Mouse (Mus musculus): ENCODE data around the gene Lmntd1. TPM values are rescaled to one million over a fixed set of nuclear protein-coding genes. Genes with fewer than 3 reads are reported as not detected.

Lmntd1 gene
- polyA plus RNA-seq, 1 experiment, result not detected

DNA sequence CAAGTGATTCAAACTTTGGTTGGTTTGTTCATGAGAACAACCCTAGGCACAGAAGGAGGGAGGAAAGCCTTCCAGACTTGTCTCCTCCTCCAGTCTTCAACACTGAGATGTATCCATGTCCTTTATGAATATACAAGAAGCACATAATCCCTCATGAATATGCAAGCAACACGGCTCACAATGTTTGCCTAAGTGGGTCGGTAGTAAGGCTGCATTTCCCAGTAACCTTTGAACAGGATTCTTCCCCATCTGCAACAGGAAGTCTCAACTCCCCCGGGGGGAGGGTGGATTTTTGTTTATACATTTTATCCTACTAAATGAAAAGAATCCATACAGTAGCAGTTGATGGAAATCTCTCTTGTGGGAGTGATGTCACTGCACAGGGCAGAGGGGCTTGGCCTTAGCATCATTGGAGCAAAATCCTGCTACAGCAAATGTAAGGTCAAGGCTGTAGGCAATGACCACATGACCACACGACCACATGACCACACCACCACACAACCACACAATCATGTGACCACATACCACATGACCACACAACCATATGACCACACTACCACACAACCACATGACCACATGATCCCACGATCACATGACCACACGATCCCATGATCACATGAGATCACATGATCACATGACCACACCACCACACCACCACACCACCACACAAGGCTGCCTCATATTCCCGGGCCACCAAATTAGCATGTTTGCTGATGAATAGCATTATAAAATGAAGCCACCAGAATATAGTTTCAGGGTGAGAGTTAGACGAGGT lies 40.1 kb upstream of the Lmntd1 start:
- H3K9ac ChIP-seq (ENCODE audit: low read depth, poor library complexity, severe bottlenecking), result no peak overlapping the region
- H3K27ac ChIP-seq (ENCODE audit: insufficient read depth, low read length), result no peak overlapping the region
- H3K27me3 ChIP-seq (ENCODE audit: control insufficient read depth, insufficient read depth, low read length, poor library complexity, severe bottlenecking), result no peaks in the 10 kb centered on the region
- no peaks in the 10 kb centered on the region for H3K4me1 ChIP-seq (ENCODE audit: control insufficient read depth, insufficient read depth, low read length)
- no peak overlapping the region for H3K4me3 ChIP-seq (ENCODE audit: low read depth, low read length)
- no peaks in the 10 kb centered on the region for H3K36me3 ChIP-seq (ENCODE audit: control insufficient read depth, insufficient read depth, low read length, poor library complexity, severe bottlenecking)
- no peaks in the 10 kb centered on the region; the same call in 1 of the 2 replicates for H3K9me3 ChIP-seq (replicated peaks; ENCODE audit: control insufficient read depth, insufficient read depth, low read length, poor library complexity, severe bottlenecking)
- TF ChIP-seq CTCF (IDR thresholded peaks at IDR 0.05; ENCODE audit: low read depth, low read length), result no peak
- TF ChIP-seq EP300 (IDR thresholded peaks at IDR 0.05; ENCODE audit: insufficient read depth, low read depth, low read length), result no peak
- TF ChIP-seq POLR2A (IDR thresholded peaks at IDR 0.05; ENCODE audit: insufficient read depth, low read length), result no peak

DNA sequence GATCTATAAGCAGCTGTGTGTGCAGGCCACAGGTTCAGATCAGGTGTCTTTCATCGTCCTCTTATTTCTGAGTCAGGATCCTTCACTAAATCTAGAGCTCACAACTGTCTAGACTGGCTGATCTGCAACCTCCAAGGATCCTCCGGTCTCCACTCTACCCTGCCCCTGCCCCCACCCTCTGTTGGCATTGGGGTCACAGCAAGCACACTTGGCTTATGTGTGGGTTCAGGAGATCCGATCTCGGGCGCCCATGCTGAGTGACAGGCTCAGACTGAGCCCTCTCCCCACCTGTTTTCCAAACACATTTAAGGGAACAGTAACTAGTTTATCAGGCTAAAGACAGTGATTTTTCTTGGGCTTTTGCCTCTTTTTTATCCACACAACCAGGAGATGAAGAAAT lies 39.5 kb upstream of the Lmntd1 start:
- H3K9me3 ChIP-seq (replicated peaks; ENCODE audit: control insufficient read depth, insufficient read depth, low read length, poor library complexity, severe bottlenecking), result no peaks in the 10 kb centered on the region; the same call in 1 of the 2 replicates
- H3K36me3 ChIP-seq (ENCODE audit: control insufficient read depth, insufficient read depth, low read length, poor library complexity, severe bottlenecking), result no peaks in the 10 kb centered on the region
- H3K4me3 ChIP-seq (ENCODE audit: low read depth, low read length), result no peak overlapping the region
- no peaks in the 10 kb centered on the region for H3K4me1 ChIP-seq (ENCODE audit: control insufficient read depth, insufficient read depth, low read length)
- TF ChIP-seq EP300 (IDR thresholded peaks at IDR 0.05; ENCODE audit: insufficient read depth, low read depth, low read length), result no peak
- no peak for TF ChIP-seq POLR2A (IDR thresholded peaks at IDR 0.05; ENCODE audit: insufficient read depth, low read length)
- no peak for TF ChIP-seq CTCF (IDR thresholded peaks at IDR 0.05; ENCODE audit: low read depth, low read length)
- no peak overlapping the region for H3K9ac ChIP-seq (ENCODE audit: low read depth, poor library complexity, severe bottlenecking)
- no peak overlapping the region for H3K27ac ChIP-seq (ENCODE audit: insufficient read depth, low read length)
- H3K27me3 ChIP-seq (ENCODE audit: control insufficient read depth, insufficient read depth, low read length, poor library complexity, severe bottlenecking), result no peaks in the 10 kb centered on the region

DNA sequence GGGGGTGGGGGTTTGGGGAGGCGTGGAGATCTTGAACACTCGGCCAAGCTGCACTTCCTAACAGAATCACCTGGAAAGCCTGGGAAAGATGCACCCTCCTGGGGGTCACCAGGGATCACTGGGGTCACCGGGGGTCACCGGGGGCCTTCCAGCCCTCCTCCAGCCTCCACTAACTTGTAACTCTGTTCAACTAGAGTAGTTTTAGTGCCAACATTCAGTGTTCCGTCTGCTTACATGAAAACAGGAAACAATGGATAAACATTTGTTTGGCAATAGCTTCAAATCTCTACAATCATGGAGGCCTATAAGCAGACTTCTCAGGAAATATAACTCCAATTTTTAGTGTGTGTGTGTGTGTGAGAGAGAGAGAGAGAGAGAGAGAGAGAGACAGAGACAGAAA lies 38.9 kb upstream of the Lmntd1 start:
- no peaks in the 10 kb centered on the region for H3K36me3 ChIP-seq (ENCODE audit: control insufficient read depth, insufficient read depth, low read length, poor library complexity, severe bottlenecking)
- H3K27ac ChIP-seq (ENCODE audit: insufficient read depth, low read length), result no peak overlapping the region
- TF ChIP-seq CTCF (IDR thresholded peaks at IDR 0.05; ENCODE audit: low read depth, low read length), result no peak

DNA sequence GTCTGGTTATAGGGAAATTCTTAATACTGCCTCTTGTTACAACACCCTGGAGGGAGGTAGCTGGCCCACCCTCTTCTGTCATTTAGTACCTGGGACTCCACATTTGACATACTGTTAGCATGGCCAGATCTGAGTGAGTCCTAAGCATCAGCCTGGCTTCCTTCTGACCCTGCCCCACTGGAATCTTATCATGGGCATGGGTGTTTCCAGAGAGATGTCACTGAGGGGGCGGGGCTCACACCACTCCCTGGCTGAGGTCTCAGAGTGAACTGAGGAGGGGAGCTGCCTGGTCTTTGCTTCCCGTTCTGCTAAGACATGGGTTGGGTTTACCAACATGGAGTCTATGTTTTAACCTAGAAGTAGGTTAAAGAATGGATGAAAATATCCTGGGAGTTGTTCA lies 37.9 kb upstream of the Lmntd1 start:
- H3K27me3 ChIP-seq (ENCODE audit: control insufficient read depth, insufficient read depth, low read length, poor library complexity, severe bottlenecking), result no peaks in the 10 kb centered on the region
- no peak overlapping the region for H3K9ac ChIP-seq (ENCODE audit: low read depth, poor library complexity, severe bottlenecking)
- H3K27ac ChIP-seq (ENCODE audit: insufficient read depth, low read length), result no peak overlapping the region
- H3K9me3 ChIP-seq (replicated peaks; ENCODE audit: control insufficient read depth, insufficient read depth, low read length, poor library complexity, severe bottlenecking), result no peaks in the 10 kb centered on the region; the same call in 1 of the 2 replicates
- no peak for TF ChIP-seq POLR2A (IDR thresholded peaks at IDR 0.05; ENCODE audit: insufficient read depth, low read length)
- no peak for TF ChIP-seq CTCF (IDR thresholded peaks at IDR 0.05; ENCODE audit: low read depth, low read length)
- no peak for TF ChIP-seq EP300 (IDR thresholded peaks at IDR 0.05; ENCODE audit: insufficient read depth, low read depth, low read length)
- H3K36me3 ChIP-seq (ENCODE audit: control insufficient read depth, insufficient read depth, low read length, poor library complexity, severe bottlenecking), result no peaks in the 10 kb centered on the region
- H3K4me3 ChIP-seq (ENCODE audit: low read depth, low read length), result no peak overlapping the region
- H3K4me1 ChIP-seq (ENCODE audit: control insufficient read depth, insufficient read depth, low read length), result no peaks in the 10 kb centered on the region

More for the DNA sequence above, 38.9 kb upstream of the Lmntd1 start:
- Histone ChIP-seq H3K4me1 (ENCODE audit: control insufficient read depth, insufficient read depth, low read length) (no peaks in the 10 kb centered on the region), H3K9me3 (replicated peaks; ENCODE audit: control insufficient read depth, insufficient read depth, low read length, poor library complexity, severe bottlenecking) (no peaks in the 10 kb centered on the region; the same call in 1 of the 2 replicates), H3K27me3 (ENCODE audit: control insufficient read depth, insufficient read depth, low read length, poor library complexity, severe bottlenecking) (no peaks in the 10 kb centered on the region), H3K4me3 (ENCODE audit: low read depth, low read length) (no peak overlapping the region), H3K9ac (ENCODE audit: low read depth, poor library complexity, severe bottlenecking) (no peak overlapping the region)

DNA sequence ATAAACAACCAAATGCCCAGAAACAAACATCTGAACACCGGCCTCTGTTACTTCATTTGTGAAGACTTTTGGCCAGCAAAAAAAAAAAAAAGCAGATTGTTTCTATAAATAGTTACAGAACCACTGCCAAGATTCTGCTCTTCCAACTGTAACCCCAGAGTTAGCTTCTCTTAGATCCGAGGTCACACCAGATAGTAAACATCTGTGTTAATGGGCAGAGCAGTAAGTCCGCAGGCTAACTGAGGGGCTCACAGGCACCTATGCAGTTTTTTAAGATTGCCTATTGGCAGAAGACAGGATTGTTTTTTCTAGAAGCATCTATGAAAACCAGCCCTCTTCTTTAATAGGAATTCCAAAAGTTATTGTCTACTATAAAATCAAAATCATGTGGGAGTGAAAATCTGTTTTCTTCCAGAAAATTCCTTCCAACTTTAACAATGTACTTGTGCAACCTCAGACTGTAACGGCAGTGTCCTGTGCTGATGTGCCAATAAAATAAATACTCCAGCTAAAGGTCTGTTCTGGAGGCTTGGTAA lies 26.9 kb upstream of the Lmntd1 start:
- H3K4me1 ChIP-seq (ENCODE audit: control insufficient read depth, insufficient read depth, low read length), result no peaks in the 10 kb centered on the region
- H3K36me3 ChIP-seq (ENCODE audit: control insufficient read depth, insufficient read depth, low read length, poor library complexity, severe bottlenecking), result no peaks in the 10 kb centered on the region
- no peaks in the 10 kb centered on the region for H3K27me3 ChIP-seq (ENCODE audit: control insufficient read depth, insufficient read depth, low read length, poor library complexity, severe bottlenecking)
- no peak overlapping the region for H3K4me3 ChIP-seq (ENCODE audit: low read depth, low read length)
- peaks cover 6% of the 10 kb centered on the region; the same call in 1 of the 2 replicates for H3K9me3 ChIP-seq (replicated peaks; ENCODE audit: control insufficient read depth, insufficient read depth, low read length, poor library complexity, severe bottlenecking)
- H3K27ac ChIP-seq (ENCODE audit: insufficient read depth, low read length), result no peak overlapping the region
- H3K9ac ChIP-seq (ENCODE audit: low read depth, poor library complexity, severe bottlenecking), result no peak overlapping the region
- TF ChIP-seq CTCF (IDR thresholded peaks at IDR 0.05; ENCODE audit: low read depth, low read length), result no peak
- no peak for TF ChIP-seq EP300 (IDR thresholded peaks at IDR 0.05; ENCODE audit: insufficient read depth, low read depth, low read length)
- TF ChIP-seq POLR2A (IDR thresholded peaks at IDR 0.05; ENCODE audit: insufficient read depth, low read length), result no peak

DNA sequence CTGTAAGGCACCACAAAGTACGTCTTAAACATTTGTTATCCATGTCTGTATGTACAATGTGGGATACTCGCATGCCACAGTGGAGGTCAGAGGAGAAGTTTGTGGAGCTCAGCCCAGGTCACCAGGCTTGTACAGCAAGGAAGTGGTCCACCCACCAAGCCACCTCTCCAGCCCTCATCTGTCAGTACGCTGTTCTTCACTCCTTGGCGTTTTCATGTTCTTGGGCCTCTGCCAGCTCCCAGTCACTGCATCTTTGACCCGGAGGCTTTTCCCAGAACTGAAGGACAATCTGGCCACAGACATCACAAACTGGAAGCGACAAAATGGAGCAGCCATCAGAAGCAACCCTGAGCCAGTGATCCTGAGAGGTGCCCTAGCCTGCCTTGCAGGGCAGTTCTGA lies 24.1 kb upstream of the Lmntd1 start:
- Histone ChIP-seq H3K4me3 (ENCODE audit: low read depth, low read length) (no peak overlapping the region), H3K27ac (ENCODE audit: insufficient read depth, low read length) (no peak overlapping the region), H3K27me3 (ENCODE audit: control insufficient read depth, insufficient read depth, low read length, poor library complexity, severe bottlenecking) (no peaks in the 10 kb centered on the region), H3K36me3 (ENCODE audit: control insufficient read depth, insufficient read depth, low read length, poor library complexity, severe bottlenecking) (no peaks in the 10 kb centered on the region), H3K9ac (ENCODE audit: low read depth, poor library complexity, severe bottlenecking) (no peak overlapping the region), H3K4me1 (ENCODE audit: control insufficient read depth, insufficient read depth, low read length) (no peaks in the 10 kb centered on the region), H3K9me3 (replicated peaks; ENCODE audit: control insufficient read depth, insufficient read depth, low read length, poor library complexity, severe bottlenecking) (peaks cover 6% of the 10 kb centered on the region; the same call in 1 of the 2 replicates)
- TF ChIP-seq EP300 (IDR thresholded peaks at IDR 0.05; ENCODE audit: insufficient read depth, low read depth, low read length), result no peak
- TF ChIP-seq CTCF (IDR thresholded peaks at IDR 0.05; ENCODE audit: low read depth, low read length), result no peak
- TF ChIP-seq POLR2A (IDR thresholded peaks at IDR 0.05; ENCODE audit: insufficient read depth, low read length), result no peak

All from ES-Bruce4 (cell line).